Mouse (Mus musculus) spleen, embryonic (tissue): ENCODE measurements around the gene Clip1.

Experiments used
- CTCF ChIA-PET: fragments of 350-600 bp; sonication (Branson Sonifier 250); formaldehyde crosslinking; loops from one replicate; lab custom pipeline; 2022; lab: Charles Lee

The Clip1 gene

GRCm38 (mm10) chr5:123607211-123607669 lies 77.2 kb downstream of the Clip1 start:
- CTCF ChIA-PET = no interaction called here

- CTCF ChIA-PET = no interaction called here
Measured at GRCm38 (mm10) chr5:123603496-123603895, 80.9 kb downstream of the Clip1 start.

- CTCF ChIA-PET = no interaction called here
Measured at GRCm38 (mm10) chr5:123602174-123602573, 82.2 kb downstream of the Clip1 start.

- CTCF ChIA-PET = interaction anchor here (0.9 kb wide), 1 partner anchor 24 kb away, joined by 3 read pairs; no protein-coding TSS in a partner anchor
Measured at GRCm38 (mm10) chr5:123599319-123599718, 85.1 kb downstream of the Clip1 start.

- CTCF ChIA-PET = no interaction called here
Measured at GRCm38 (mm10) chr5:123593622-123594280, 90.7 kb downstream of the Clip1 start.

GRCm38 (mm10) chr5:123580043-123580442 lies 104.4 kb downstream of the Clip1 start:
- CTCF ChIA-PET = no interaction called here

GRCm38 (mm10) chr5:123576696-123577095 lies 107.7 kb downstream of the Clip1 start:
- CTCF ChIA-PET = interaction anchor here (0.7 kb wide), 1 partner anchor 248 kb away, joined by 3 read pairs; no protein-coding TSS in a partner anchor

- CTCF ChIA-PET = interaction anchor here (0.5 to 0.7 kb wide), 2 partner anchors 37 to 183 kb away, joined by 3 to 25 read pairs; no protein-coding TSS in a partner anchor
Measured at GRCm38 (mm10) chr5:123573362-123573761, 111.1 kb downstream of the Clip1 start.

- CTCF ChIA-PET = no interaction called here
Measured at GRCm38 (mm10) chr5:123572357-123573186, 111.8 kb downstream of the Clip1 start, which contains the start of gene Vps33a. Vps33a (minus strand) TSS chr5:123573038.

- CTCF ChIA-PET = interaction anchor here (0.7 kb wide), 1 partner anchor 75 kb away, joined by 6 read pairs; no protein-coding TSS in a partner anchor
Measured at GRCm38 (mm10) chr5:123561128-123561527, 123.3 kb downstream of the Clip1 start.

GRCm38 (mm10) chr5:123559588-123559987 lies 124.8 kb downstream of the Clip1 start:
- CTCF ChIA-PET = interaction anchor here (0.7 kb wide), 1 partner anchor 1287 kb away, joined by 5 read pairs; no protein-coding TSS in a partner anchor

- CTCF ChIA-PET = no interaction called here
Measured at GRCm38 (mm10) chr5:123556451-123556850, 128.0 kb downstream of the Clip1 start.

- CTCF ChIA-PET = no interaction called here
Measured at GRCm38 (mm10) chr5:123555693-123556092, 128.7 kb downstream of the Clip1 start.

GRCm38 (mm10) chr5:123533801-123534200 lies 150.6 kb downstream of the Clip1 start:
- CTCF ChIA-PET = no interaction called here

- CTCF ChIA-PET = interaction anchor here (0.6 to 1.4 kb wide), 2 partner anchors 21 to 178 kb away, joined by 4 to 14 read pairs; no protein-coding TSS in a partner anchor
Measured at GRCm38 (mm10) chr5:123530056-123530455, 154.4 kb downstream of the Clip1 start.

- CTCF ChIA-PET = no interaction called here
Measured at GRCm38 (mm10) chr5:123528641-123529040, 155.8 kb downstream of the Clip1 start.
